Mouse (Mus musculus) kidney, embryonic 15.5 days (tissue): ENCODE results near the gene Stat5a. TPM values are rescaled to one million over a fixed set of nuclear protein-coding genes. Genes with fewer than 3 reads are reported as not detected.

Source experiments
- ATAC-seq: fragments of 200-750 bp; cut with Nextera tagmentation; replicated peaks from 2 replicates; pipeline ENCODE4 v1.8.0; 2017; ENCODE audit warnings: moderate TSS enrichment; ENCODE audit not compliant: low FRiP score
- H3K27ac ChIP-seq: fragments of 300-500 bp; sonication (generic); 2 replicates; pipeline ENCODE4 v1.5.1; 2015; ENCODE audit warnings: mild to moderate bottlenecking, inconsistent platforms
- H3K27me3 ChIP-seq: fragments of 300-500 bp; sonication (generic); 2 replicates; pipeline ENCODE4 v1.6.1; 2015; ENCODE audit warnings: inconsistent platforms
- H3K36me3 ChIP-seq: fragments of 300-500 bp; sonication (generic); 2 replicates; pipeline ENCODE4 v1.6.1; 2015; ENCODE audit warnings: inconsistent platforms
- H3K4me1 ChIP-seq: fragments of 300-500 bp; sonication (generic); 2 replicates; pipeline ENCODE4 v1.6.1; 2015; ENCODE audit warnings: inconsistent platforms
- H3K4me2 ChIP-seq: fragments of 300-500 bp; sonication (generic); 2 replicates; pipeline ENCODE4 v1.6.1; 2015; ENCODE audit warnings: moderate library complexity, mild to moderate bottlenecking, inconsistent platforms
- H3K4me3 ChIP-seq: fragments of 300-500 bp; sonication (generic); replicated peaks from 2 replicates; pipeline ENCODE4 v1.5.1; 2015; ENCODE audit warnings: mild to moderate bottlenecking, inconsistent platforms
- H3K9ac ChIP-seq: fragments of 300-500 bp; sonication (generic); 2 replicates; pipeline ENCODE4 v1.6.1; 2015; ENCODE audit warnings: mild to moderate bottlenecking, inconsistent platforms
- H3K9me3 ChIP-seq: fragments of 300-500 bp; sonication (generic); replicated peaks from 2 replicates; pipeline ENCODE4 v1.6.1; 2016; ENCODE audit warnings: inconsistent platforms
- WGBS: fragments of 180-500 bp; shearing (Covaris S2); methylation state at CpG from one replicate; pipeline ENCODE4 v1.1.7; 2015; ENCODE audit warnings: mixed read lengths; 5-methylcytosine and 5-hydroxymethylcytosine counted together
- polyA plus RNA-seq: library from polyadenylated mRNA; unstranded; fragments of >200 nt; fragmentation: Nextera tagmentation; extraction: Ambion mirVana; gene quantifications from 2 replicates; pipeline ENCODE4 v1.2.1, GENCODE M21; 2015

Gene Stat5a
- polyA plus RNA-seq, 1 experiment from 2014 or later = 3.1 TPM

DNA sequence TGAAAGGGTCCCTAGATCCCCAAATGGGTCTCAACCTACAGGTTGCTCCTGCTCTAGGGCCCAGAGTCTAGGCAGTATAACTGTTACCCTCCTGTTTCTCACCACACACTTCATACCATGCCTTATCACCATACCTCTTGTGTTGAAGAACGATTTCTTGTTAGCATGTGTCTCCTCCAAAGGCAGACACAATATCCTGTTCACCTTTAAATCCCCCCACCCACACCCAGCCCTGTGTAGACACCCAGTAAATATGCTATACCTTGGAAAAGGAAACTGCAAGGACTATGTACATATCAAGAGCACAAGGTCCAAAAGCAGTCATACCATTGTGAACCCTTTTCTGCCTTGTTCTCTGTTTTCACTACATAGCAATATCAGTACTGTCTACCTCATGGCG lies 7.1 kb upstream of the Stat5a start:
- 82% methylated on average over 2 of the region's 2 CpGs for WGBS
- ATAC-seq = no peak

DNA sequence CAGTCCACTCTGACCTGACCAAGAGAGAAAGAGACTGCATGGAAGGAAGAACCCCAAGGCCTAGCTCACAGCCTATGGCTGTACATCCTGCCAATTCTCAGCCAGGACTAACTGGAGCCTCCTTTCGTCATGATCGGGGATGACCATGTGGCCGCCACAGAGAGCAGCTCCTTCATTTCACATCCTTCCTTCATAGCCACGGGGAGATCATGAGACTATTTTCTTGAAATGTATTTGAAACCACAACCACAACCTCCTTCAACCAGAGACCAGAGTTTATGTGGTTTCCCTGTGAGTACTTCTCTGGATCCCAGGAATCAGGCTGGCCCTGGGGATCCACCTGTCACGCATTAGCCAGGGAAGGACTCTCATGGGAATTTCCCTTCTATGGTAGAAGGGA lies 6.1 kb upstream of the Stat5a start:
- no peaks in the 10 kb centered on the region for H3K36me3 ChIP-seq
- 88% methylated on average over 5 of the region's 5 CpGs for WGBS
- no peak for ATAC-seq
- peaks cover 30% of the 10 kb centered on the region for H3K4me1 ChIP-seq
- H3K27me3 ChIP-seq = peaks cover 21% of the 10 kb centered on the region; the same call in 1 of the 2 replicates
- no peaks in the 10 kb centered on the region for H3K9me3 ChIP-seq
- no peak overlapping the region for H3K4me3 ChIP-seq
- H3K4me2 ChIP-seq = no peak overlapping the region
- no peak overlapping the region for H3K27ac ChIP-seq
- H3K9ac ChIP-seq = no peak overlapping the region

More for the DNA sequence above, 7.1 kb upstream of the Stat5a start:
- H3K4me1 ChIP-seq = peaks cover 30% of the 10 kb centered on the region
- peaks cover 21% of the 10 kb centered on the region; the same call in 1 of the 2 replicates for H3K27me3 ChIP-seq
- H3K4me2 ChIP-seq = no peak overlapping the region
- no peak overlapping the region for H3K9ac ChIP-seq
- no peaks in the 10 kb centered on the region for H3K36me3 ChIP-seq
- no peak overlapping the region for H3K4me3 ChIP-seq
- no peak overlapping the region for H3K27ac ChIP-seq
- no peaks in the 10 kb centered on the region for H3K9me3 ChIP-seq

DNA sequence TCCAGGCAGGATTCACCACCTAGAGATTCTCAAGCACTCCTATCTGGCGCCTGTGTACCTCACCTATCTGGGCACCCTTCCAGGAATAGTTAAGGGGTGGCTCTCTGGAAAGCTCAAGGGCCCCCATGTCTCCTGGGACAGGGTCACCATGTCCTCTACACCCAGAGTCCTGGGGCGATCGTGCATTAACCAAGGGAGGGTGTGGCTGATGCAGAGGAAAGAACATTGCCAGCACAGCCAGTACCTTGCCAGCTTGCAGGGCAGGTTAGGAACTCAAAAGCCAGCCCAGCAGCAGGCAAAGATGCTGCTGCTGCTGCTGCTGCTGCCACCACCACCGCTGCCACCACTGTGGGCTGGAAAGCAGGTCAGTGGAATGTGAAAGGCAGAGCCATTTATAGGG lies 4.9 kb upstream of the Stat5a start:
- no peak for ATAC-seq
- H3K27ac ChIP-seq = no peak overlapping the region
- 55% methylated on average over 4 of the region's 4 CpGs for WGBS
- H3K4me1 ChIP-seq = peaks cover 21% of the 10 kb centered on the region
- no peak overlapping the region for H3K4me2 ChIP-seq
- no peak overlapping the region for H3K9ac ChIP-seq
- H3K4me3 ChIP-seq = no peak overlapping the region
- peaks cover 28% of the 10 kb centered on the region for H3K27me3 ChIP-seq
- no peaks in the 10 kb centered on the region for H3K36me3 ChIP-seq
- no peaks in the 10 kb centered on the region for H3K9me3 ChIP-seq

DNA sequence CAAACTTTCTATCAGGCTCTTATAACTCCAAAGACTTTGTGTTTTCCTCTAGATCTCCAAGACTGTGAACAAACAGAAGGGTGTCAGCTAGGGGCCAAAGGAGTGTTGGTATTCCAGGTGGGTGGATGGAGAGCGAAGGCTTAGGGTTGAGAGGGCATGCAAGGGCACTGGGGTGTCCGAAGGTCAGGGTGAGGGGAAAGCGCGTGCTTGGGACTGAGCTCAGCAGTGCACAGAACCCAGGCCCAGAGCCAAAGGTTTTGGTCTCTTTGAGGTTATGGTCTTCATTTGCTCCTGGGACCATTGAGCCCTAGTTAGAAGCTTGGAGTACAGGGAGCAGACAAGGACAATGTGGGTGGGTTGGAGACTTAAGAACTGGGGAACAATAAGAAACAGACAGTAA lies 4.0 kb upstream of the Stat5a start:
- 85% methylated on average over 4 of the region's 4 CpGs for WGBS
- Histone ChIP-seq H3K4me3 (no peak overlapping the region), H3K9me3 (no peaks in the 10 kb centered on the region), H3K27me3 (peaks cover 32% of the 10 kb centered on the region), H3K4me2 (no peak overlapping the region), H3K36me3 (no peaks in the 10 kb centered on the region), H3K9ac (no peak overlapping the region), H3K27ac (no peak overlapping the region), H3K4me1 (peaks cover 21% of the 10 kb centered on the region)
- no peak for ATAC-seq

DNA sequence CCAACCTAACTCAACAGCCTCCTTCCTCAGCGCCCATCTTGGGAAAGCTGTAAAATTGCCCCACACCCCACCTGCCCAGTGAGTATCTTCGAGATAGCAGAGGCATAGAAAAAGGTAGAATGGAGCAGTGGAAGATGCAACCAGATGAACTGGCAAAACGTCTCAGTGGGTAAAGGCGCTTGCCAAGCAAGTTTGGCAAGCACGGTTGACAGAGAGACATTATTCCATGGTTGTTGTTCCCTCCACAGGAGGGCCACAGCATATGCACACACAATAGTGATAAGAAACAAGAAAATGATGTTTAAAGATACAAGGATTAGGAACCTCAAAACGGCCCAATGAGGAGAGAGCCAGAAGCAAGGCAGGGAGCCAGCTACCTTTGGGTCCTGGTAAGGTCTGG lies 1.2 kb upstream of the Stat5a start:
- H3K27me3 ChIP-seq = peaks cover 40% of the 10 kb centered on the region
- H3K27ac ChIP-seq = no peak overlapping the region
- H3K9ac ChIP-seq = no peak overlapping the region
- H3K4me3 ChIP-seq = no peak overlapping the region
- peaks cover 18% of the 10 kb centered on the region for H3K4me1 ChIP-seq
- no peaks in the 10 kb centered on the region for H3K36me3 ChIP-seq
- no peak for ATAC-seq
- no peak overlapping the region for H3K4me2 ChIP-seq
- H3K9me3 ChIP-seq = no peaks in the 10 kb centered on the region
- WGBS = 71% methylated on average over 6 of the region's 6 CpGs

DNA sequence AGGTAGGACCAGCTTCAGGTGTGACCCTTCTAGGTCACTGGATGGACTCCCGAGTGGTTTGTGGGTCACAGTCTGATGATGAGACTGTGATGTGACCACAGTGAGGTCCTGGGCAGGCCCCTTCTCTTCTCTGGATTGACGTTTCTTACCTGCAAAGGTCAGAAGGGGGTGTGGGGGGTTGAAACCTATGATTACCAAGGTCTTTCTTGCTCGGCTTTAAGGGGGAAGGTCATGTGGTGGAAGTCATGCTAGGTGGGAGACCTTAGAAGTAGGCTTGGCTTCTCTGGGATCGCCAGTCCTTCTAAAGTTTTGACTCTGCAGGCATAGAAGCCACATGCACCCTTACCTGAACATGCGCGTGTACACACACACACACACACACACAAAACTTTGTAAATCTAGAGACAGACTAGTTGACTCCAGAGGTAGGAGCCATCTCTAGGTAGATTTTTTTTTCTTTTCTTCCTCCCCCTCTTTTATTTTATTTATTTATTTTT lies 476 bp downstream of the Stat5a start:
- no peaks in the 10 kb centered on the region for H3K9me3 ChIP-seq
- WGBS = 59% methylated on average over 6 of the region's 6 CpGs
- H3K4me1 ChIP-seq = peaks cover 14% of the 10 kb centered on the region
- no peaks in the 10 kb centered on the region for H3K36me3 ChIP-seq
- H3K27ac ChIP-seq = no peak overlapping the region
- ATAC-seq = no peak
- H3K27me3 ChIP-seq = peaks cover 30% of the 10 kb centered on the region
- H3K4me3 ChIP-seq = peak overlapping the region; percentile 49
- H3K4me2 ChIP-seq = peak overlapping the region; percentile 71
- H3K9ac ChIP-seq = peak overlapping the region; percentile 41; the same call in 1 of the 2 replicates

DNA sequence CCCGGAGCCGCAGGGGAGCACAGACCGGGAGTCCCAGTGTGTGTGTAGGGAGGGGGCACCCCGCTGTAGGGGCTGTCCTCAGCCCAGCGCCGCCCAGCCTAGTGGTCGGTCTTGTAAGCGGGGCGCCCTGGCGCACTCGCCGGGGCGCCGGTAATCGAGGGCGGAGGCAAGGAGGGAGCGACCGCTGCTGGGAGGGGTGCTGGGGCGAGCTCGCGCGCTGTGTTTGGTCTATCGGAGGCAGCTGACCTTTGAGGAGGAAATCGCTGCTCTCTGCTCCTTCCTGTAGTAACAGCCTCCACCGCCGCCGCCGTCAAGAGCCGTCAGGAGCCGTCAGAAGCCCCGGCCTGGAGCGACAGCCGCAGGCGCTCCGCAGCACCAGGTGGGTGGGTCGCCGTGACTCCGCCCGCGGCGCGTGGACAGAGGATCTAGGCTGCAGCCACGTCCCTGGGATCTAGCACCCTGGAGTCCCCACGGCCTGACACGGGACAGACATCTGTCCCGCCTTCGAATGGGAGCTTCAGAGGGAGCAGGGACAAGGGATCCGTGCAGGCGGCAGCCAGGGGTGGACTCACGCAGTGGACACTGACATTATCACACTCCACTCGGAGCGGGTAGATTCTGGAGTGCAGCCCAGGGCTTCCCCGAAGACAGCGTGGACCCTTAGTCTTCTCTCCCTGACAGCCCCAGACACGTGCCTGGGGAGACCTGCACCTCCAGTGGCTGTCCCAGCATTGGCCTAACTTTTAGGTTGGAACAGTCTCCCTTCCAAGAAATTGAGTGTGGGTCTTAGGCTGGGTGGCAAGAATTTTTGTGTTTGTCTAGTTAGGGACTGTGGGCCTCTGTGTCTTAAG lies 1.3 kb downstream of the Stat5a start:
- Histone ChIP-seq H3K9ac (peak overlapping the region; percentile 41), H3K27ac (no peak overlapping the region), H3K4me3 (peak overlapping the region; percentile 49), H3K27me3 (peaks cover 30% of the 10 kb centered on the region), H3K4me2 (peak overlapping the region; percentile 71), H3K36me3 (no peaks in the 10 kb centered on the region), H3K4me1 (peaks cover 14% of the 10 kb centered on the region), H3K9me3 (no peaks in the 10 kb centered on the region)
- ATAC-seq = peak; percentile 88
- 3% methylated on average over 40 of the region's 55 CpGs for WGBS

DNA sequence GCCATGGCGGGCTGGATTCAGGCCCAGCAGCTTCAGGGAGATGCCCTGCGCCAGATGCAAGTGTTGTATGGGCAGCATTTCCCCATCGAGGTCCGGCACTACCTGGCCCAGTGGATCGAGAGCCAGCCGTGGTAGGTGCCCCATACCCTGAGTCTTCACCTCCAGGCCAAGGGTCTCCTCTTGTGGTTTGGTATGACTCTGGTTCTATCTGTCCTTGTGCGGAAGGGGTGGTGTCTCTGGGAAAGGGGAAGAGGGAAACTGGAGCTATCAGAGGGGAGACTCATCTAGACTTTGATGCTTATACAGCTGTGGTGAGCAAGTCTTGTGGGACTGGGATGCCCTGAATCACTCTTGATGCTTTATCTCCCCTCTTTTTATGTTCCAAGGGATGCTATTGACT lies 2.2 kb downstream of the Stat5a start:
- Histone ChIP-seq H3K4me2 (peak overlapping the region; percentile 71; the same call in 1 of the 2 replicates), H3K27me3 (peaks cover 30% of the 10 kb centered on the region), H3K9ac (no peak overlapping the region), H3K36me3 (no peaks in the 10 kb centered on the region), H3K9me3 (no peaks in the 10 kb centered on the region), H3K27ac (no peak overlapping the region), H3K4me1 (peaks cover 14% of the 10 kb centered on the region), H3K4me3 (no peak overlapping the region; the same call in 1 of the 2 replicates)
- WGBS = 92% methylated on average over 7 of the region's 7 CpGs
- no peak for ATAC-seq

DNA sequence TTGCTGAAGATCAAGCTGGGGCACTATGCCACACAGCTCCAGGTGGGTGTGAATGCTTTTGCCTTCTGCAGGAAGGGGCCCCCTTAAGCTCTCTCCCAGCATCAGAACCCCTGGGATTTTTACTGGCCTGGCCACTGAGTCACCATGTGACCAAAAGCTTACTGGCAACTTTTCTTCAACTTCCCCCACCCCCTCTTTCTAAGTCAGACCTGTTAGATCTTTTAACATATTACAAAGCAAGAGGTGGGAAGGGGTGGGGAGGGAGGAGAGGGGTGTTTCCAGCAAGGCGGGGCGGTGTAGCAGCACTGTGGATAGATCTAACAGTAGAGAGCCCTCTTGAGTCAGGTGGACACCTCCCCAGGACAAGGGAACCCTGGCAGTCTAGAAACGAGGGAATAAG lies 2.7 kb downstream of the Stat5a start:
- WGBS = 34% methylated on average over 3 of the region's 3 CpGs
- ATAC-seq = no peak

DNA sequence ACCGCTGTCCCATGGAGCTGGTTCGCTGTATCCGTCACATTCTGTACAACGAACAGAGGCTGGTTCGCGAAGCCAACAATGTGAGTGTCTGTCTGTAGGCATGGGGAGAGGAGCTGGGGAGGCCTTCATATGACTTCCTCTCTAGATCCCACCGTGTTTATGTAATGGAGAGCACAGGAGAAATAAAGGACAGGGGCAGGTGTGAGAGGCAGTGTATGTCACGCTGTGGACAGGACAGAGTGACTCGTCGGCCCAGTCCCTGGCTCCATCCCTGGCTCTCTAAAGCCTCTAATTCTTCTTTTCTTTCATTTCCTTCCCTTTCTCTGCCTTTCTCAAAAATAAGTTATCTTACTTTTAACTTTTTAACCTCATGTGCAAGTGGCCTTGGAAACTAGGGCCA lies 4.0 kb downstream of the Stat5a start:
- no peaks in the 10 kb centered on the region for H3K36me3 ChIP-seq
- no peak overlapping the region for H3K9ac ChIP-seq
- no peak for ATAC-seq
- H3K9me3 ChIP-seq = no peaks in the 10 kb centered on the region
- no peak overlapping the region for H3K4me3 ChIP-seq
- peaks cover 14% of the 10 kb centered on the region for H3K4me1 ChIP-seq
- H3K4me2 ChIP-seq = no peak overlapping the region
- no peak overlapping the region for H3K27ac ChIP-seq
- WGBS = 88% methylated on average over 10 of the region's 10 CpGs
- peaks cover 27% of the 10 kb centered on the region for H3K27me3 ChIP-seq

More for the DNA sequence above, 2.7 kb downstream of the Stat5a start:
- Histone ChIP-seq H3K9me3 (no peaks in the 10 kb centered on the region), H3K9ac (no peak overlapping the region), H3K4me3 (no peak overlapping the region), H3K27ac (no peak overlapping the region), H3K27me3 (peaks cover 30% of the 10 kb centered on the region), H3K4me1 (peaks cover 14% of the 10 kb centered on the region), H3K36me3 (no peaks in the 10 kb centered on the region), H3K4me2 (no peak overlapping the region)

DNA sequence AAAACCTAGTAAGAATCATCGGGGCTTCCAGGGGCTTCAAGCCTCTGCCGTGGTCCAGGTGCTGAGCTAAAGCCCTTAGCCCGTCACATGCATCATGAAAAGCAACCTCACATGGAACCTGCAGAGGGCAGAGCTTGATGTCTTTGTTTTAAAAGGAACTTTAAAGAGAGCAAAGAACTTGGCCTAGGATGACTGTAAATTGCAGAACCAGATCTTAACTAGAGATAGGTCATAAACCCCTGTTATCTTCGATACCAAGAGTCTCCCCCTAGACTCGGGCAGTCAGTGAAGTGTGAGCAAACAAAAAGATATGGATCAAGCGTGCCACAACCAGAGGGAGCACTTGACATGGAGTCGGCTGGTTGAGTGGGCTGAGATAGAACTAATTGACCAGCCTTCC lies 6.5 kb downstream of the Stat5a start:
- Histone ChIP-seq H3K36me3 (no peaks in the 10 kb centered on the region), H3K4me2 (no peak overlapping the region), H3K4me1 (peaks cover 4% of the 10 kb centered on the region), H3K27me3 (peaks cover 16% of the 10 kb centered on the region), H3K9ac (no peak overlapping the region), H3K4me3 (no peak overlapping the region), H3K27ac (no peak overlapping the region), H3K9me3 (no peaks in the 10 kb centered on the region)
- WGBS = 78% methylated on average over 7 of the region's 7 CpGs
- no peak for ATAC-seq

DNA sequence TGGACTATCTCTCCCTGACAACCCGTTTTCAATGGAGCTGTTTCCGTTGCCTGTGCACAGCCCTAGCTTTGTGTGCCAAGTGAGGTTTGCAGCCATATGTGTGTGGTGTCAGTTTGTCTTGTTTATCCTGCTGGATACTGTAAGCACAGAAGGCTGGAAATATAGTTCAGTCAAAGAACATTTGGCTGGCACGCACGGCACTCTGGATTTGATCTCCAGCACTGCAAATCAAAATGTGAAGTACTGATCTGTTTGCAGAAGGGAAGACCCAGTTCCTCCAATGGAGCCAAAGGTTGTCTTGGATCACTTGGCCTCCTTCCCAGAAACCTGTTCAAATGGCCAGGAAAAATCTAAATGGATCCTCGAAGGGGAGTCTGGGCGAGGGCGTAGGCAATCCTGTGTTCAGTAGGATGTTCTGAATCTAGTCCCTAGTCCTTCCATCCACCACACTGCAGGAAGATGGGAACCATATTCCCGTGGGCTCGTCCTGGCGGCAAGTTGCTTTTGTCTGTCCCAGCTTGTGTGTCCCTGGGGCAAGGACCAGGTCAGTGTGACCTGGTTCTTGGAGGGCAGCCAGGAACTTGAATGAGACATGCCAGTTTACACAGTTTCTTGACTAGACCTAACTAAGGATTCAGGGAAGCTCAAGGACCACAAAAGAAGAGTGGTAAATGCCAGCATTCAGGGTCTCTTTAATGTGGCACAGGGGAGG lies 11.3 kb downstream of the Stat5a start:
- Histone ChIP-seq H3K9ac (no peak overlapping the region), H3K27ac (no peak overlapping the region)
- 80% methylated on average over 10 of the region's 10 CpGs for WGBS

More for the DNA sequence above, 11.3 kb downstream of the Stat5a start:
- no peaks in the 10 kb centered on the region for H3K27me3 ChIP-seq
- no peak for ATAC-seq
- no peaks in the 10 kb centered on the region for H3K4me1 ChIP-seq
- no peak overlapping the region for H3K4me2 ChIP-seq
- no peak overlapping the region for H3K4me3 ChIP-seq
- H3K36me3 ChIP-seq = no peaks in the 10 kb centered on the region
- no peaks in the 10 kb centered on the region for H3K9me3 ChIP-seq
